Mouse (Mus musculus): ENCODE results near the gene D11Wsu47e.
"Not testable (repeated sequence)": the region's sequence is repeated elsewhere in the genome, so short reads cannot be mapped to it uniquely, and the experiment has no call there.

The D11Wsu47e gene

DNA sequence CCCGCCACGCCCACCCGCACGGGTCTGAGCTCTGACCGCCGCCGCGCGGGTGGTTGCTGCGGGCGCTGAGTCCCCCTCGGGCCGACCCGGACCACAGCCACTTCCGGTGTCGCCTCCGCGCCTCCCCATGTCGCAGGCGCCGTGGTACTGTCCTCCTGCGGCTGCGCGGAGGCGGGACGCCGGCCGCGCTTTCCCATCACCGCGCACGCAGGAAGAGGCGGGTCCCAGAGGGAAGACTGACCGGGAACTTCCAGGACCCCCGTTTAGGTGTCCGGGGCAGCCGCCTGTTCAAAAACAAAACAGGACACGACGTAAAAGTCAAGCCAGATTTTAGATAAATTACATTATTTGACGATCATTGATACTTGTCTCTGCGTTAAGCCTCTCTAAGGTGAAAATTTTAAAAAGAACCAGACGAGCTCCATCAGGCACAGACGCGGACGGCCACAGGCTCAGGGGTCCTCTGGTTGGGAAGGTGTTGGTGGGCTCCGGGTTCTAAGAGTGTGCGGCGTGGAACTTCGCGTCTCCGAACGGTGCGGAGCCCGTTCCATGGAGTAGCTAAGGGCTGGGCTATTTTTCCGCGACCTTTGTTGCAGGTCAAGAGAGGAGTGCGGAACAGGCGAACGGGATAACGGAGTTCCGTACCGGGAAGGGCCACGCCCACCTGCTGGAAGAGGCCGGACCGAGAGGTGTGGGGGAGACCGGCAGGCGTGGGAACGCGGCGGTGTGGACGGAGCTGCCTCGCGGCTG lies at the start of gene D11Wsu47e, which contains the start of gene Fam104a:
Gene D11Wsu47e (plus strand): TSS at position 456 of the 750 bp plus-strand sequence.
Gene Fam104a (minus strand): TSS at position 199 of the 750 bp plus-strand sequence.
- DNase-seq (ENCODE audit: low read depth) = peak; percentile 96

DNA sequence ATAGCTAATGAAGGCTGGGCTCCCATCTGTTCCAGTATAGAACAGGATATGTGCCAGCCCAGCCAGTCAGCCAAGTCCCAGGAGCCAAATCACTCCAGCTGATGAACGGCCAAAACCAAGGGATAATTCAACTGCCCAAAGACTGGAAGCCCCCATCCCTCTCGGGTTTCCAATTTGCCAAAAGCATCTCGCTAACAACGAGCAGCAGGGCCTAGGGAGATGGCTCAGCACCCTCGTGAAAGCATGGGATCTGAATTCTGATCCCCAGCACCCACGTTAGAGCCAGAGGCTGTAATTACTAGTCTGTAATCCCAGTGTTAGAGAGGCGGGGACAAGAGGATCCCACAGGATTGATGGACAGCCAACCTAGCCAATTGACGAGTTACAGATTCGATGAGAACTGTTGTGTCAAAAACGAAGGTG lies 49.5 kb upstream of the D11Wsu47e start:
- DNase-seq (ENCODE audit: low read depth) = no peak

DNA sequence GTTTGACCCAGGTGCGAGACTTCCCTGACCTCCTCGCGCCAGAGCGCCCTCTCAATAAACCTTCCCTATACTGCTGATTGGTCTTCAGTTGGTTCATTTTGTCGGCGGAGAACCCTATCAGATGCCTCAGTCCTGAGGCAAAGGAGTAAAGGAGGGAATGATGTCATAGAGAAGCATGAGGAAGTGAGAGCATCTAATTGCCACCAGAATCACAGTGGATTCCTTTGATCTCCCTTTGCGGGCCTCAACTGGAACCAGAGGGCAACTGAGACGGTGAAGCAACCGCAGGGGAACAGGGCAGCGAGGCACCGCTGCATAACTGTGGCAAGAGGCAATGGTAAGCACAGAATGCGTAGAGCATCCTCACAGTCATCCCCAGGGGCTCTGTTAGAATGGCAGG lies 45.5 kb upstream of the D11Wsu47e start:
- DNase-seq (ENCODE audit: low read depth) = no peak

DNA sequence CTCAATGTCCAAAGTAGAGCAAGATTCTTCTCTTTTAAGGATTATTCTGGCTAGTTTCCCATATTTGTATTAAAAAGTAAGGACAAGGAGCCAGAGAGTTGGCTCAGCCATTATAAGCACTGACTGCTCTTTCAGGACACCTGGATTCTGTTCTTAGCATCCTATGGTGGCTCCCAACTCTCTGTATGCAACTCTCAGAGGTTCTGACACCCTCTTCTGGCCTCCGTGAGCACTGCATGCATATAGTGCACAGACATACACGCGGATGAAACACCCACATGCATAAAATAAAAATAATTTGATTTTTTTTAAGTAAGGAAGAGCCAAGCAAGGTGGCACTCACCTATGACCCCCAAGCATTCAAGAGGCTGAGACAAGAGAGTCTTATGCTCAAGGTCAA lies 39.0 kb upstream of the D11Wsu47e start:
- DNase-seq (ENCODE audit: low read depth) = no peak

DNA sequence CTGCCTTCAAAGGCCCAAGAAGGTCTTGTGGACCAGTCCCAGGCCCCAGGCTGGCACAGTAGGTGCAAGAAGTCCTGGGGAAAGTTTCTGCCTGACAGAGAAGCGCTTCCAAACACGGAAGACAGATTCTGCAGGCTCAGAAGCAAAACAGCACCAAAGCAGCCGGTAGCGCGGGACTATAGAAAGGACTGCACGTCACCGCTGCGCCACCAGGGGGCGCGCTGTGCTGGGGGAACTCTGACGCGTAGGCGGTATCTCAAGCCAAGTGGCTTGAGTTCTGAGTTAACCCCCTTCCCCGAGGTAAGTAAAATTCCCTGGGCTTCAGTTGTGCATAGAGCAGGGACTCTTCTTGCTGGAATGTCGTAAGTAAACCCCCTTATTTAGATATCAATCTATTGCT lies 36.1 kb upstream of the D11Wsu47e start:
- DNase-seq (ENCODE audit: low read depth) = peak; percentile 79

DNA sequence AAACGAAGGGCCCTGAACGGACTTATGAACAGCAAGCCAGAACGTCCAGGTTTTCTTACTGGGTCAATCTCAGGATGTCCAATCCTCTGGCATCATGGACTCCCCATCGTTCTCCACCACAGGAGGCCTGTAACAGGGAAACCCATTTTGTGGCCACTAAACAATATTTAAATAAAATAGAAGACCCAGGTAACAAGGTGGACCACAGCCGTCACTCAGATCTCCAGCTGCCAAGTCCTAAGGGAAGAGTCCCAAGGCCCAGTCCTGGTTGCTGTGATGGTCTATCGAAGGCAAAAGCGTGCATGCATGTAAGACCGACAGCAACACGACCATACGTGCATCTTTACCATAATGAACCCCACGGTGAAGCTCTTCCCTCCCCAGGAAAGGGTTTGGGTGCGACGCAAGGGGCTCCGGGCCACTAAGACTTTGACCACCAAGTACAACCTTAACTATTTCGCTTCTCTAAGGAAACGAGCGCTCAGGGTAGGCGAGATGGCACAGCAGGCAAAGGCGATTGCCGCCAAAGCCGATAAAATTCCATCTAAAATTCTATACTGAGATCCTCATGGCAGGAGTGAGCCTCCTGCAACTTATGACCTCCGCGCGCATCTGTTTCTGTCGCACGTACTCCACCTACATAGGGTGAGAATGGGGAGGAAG lies 35.4 kb upstream of the D11Wsu47e start, which contains the start of gene Cog1:
Gene Cog1 (plus strand): TSS at position 480 of the 663 bp plus-strand sequence.
- no peak for DNase-seq (ENCODE audit: low read depth)

DNA sequence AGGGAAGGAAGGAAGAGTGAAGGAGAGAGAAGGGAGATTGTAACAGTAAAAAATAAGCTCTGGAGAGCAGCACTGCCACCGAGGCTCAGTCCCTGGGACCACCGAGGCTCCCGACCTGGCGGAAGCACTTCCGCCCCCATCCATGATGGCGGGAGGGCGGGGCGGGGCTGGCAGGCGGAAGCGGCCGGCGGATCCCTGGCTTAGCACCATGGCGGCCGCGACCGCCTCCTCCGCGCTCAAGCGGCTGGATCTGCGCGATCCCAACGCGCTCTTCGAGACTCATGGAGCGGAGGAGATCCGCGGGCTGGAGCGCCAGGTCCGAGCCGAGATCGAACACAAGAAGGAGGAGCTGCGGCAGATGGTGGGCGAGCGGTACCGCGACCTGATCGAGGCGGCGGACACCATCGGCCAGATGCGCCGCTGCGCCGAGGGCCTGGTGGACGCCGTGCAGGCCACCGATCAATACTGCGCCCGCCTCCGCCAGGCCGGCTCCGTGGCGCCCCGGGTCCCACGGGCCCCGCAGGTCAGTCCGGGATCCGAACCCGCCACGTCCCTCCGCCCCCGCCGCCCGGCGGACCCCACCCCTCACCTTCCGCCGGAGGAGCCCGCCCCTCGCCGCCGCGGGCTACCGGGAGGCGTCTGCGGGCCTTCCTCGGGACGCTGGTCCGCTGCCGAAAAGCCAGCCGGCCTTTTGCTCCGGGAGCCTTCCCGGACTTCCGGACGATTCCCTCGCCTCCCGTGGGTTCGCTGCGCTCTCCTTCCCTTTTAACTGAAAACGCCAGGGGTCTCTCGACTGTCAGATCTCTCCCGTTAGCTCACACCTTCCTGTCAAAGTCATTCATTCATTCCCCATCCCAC lies 34.6 kb upstream of the D11Wsu47e start, which contains the start of gene Slc39a11:
Gene Slc39a11 (minus strand): TSS at position 727 of the 858 bp plus-strand sequence.
- DNase-seq (ENCODE audit: low read depth) = peak; percentile 69

DNA sequence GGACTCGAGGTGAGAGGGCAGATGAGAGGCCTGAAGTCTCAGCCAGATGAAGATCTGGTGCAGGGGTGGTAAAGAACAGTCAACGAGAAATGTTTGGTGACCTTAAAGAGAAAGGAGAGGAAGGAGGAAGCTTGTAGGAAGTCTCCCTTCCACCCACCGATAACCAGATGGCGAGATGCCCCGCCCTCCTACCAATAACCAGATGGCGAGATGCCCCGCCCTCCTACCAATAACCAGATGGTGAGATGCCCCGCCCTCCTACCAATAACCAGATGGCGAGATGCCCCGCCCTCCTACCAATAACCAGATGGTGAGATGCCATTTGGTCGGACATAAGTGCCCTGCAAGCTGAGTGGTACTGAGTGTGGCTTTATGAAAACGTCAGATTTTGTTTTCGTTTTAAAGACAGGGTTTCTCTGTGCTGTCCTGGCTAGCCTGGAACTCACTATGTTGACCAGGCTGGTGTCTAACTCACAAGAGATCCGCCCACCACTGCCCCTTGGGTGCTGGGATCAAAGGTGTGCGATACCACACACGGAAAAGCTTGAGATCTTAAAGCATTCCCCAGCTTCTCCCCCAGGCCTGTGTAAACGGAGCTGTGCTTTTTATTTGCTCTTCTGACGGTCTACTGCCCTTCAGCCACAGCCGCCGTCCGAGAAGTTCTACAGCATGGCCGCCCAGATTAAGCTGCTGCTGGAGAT lies 32.9 kb upstream of the D11Wsu47e start:
- no peak for DNase-seq (ENCODE audit: low read depth)

DNA sequence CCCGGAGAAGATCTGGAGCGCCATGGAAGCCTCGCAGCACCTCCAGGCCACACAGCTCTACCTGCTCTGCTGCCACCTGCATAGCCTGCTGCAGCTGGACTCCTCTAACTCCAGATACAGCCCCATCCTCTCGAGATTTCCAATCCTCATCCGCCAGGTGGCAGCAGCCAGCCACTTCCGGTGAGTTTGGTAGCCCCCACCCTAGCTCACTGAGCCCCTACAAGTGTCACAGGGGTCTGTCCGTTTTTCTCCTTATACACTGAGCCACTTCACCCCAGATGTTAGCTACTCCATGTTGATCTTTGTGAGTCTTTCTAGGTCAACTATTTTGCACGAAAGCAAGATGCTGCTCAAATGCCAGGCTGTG lies 32.3 kb upstream of the D11Wsu47e start:
- DNase-seq (ENCODE audit: low read depth) = no peak

DNA sequence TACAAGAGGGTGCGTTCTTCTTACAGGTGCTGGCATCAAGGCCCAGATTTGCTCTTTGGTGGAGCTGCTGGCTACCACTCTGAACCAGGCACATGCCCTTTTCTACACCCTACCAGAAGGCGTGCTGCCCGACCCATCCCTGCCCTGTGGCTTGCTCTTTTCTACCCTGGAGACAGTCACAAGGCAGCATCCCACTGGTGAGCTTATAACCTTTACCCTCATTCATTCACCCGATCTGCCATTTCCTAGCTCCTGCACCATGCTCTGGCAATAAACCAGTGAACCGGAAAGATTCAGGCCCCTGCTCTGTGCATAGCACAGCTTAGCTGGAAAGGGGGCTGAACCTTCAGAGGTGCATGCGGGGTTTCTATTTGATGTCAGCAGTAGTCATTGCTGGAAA lies 31.7 kb upstream of the D11Wsu47e start:
- DNase-seq (ENCODE audit: low read depth) = no peak

DNA sequence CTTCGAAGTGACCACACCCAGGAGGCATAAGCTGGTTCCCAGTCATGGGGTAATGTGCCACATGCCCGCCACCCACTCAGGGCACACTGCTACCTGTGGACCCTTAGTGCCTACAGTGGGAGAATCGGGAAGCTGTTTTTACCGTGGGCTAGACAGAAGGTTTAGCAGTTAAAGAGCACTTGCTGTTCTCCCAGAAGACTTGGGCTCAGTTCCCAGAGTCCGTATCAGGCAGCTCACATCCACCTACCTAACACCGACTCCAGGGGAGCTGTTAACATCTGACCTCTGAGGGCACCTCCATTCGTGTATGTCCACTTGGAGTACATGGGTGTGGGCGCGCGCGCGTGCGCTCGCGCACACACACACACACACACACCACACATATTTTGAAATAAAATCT lies 30.1 kb upstream of the D11Wsu47e start:
- no peak for DNase-seq (ENCODE audit: low read depth)

DNA sequence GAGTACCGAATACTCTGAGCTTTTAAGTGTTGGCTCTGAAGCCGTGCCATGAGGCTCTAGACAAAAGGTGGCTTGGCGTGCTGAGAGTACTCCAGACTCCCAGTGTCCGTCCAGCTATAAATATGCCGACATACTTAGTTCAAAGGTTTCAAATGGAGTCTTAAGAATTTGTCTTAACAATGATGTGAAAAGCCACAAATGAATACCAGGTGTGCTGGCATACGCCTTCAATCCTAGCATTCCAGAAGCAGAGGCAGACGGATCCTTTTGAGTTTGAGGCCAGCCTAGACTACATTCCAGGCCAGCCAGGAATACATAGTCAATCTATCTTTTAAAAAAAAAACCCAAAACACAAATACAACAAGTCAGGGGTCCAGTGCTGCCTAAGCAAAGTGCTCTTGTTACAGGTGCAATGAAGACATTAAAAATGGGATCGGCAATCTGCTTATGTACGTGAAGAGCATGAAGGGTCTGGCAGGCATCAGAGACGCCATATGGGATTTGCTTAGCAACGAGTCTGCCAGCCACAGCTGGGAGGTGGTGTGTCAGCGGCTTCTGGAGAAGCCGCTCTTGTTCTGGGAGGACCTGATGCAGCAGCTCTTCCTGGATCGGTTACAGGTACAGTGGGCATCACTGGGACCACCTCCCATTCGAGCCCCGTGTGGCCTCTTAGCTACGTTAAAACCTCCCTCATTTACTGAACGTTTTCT lies 29.5 kb upstream of the D11Wsu47e start:
- no peak for DNase-seq (ENCODE audit: low read depth)

DNA sequence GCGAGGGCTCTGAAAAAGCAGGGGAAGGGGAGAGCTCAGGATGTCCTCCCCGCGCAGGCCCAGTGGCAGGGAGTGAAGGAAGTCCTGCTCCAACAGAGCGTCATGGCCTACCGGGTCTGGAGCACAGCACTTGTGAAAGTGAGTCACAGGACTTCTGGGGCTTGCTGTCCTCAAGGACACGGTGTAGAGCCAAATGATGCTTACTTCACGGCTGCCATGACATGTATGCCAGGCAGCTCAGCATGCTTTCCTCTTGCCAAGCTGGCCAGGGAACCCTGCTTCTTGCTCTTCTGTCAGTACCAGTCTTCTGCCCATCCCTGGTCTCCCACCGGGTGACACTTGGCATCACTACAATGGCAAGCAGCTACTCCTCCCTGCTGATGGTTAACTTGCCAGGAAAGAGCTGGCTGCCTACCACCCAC lies 27.7 kb upstream of the D11Wsu47e start:
- no peak for DNase-seq (ENCODE audit: low read depth)

DNA sequence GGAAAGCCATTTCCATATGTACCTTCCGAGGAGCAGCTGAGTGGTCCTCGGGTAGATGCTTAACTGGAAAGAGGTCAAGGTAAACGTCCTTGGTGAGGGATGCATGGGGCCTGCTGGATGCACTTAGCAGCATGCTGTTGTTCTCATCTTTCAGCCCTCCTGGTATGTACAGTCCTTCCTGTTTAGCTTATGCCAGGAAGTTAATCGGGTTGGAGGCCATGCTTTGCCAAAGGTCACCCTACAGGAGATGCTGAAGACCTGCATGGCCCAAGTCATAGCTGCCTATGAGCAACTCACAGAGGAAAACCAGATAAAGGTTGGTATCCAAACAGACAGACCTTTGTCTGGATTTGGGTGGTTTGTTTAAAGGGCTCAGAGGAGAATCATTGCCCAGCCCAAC lies 27.0 kb upstream of the D11Wsu47e start:
- DNase-seq (ENCODE audit: low read depth) = no peak

DNA sequence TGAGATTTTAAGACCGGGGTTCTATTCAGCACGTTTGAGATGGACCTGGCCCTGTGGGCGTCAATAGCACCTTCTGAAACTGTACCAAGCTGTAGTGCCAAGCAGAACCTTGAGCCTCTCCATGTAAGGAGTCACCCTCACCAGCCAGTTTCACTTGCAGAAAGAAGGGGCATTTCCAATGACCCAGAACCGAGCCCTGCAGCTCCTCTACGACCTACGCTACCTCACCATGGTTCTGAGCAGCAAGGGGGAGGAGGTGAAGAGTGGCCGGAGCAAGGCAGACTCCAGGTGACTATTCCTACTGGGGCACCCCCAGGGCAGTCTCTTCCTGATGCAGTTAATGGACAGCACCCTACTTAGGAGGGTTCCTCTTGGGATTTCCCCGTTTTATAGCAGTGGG lies 25.9 kb upstream of the D11Wsu47e start:
- DNase-seq (ENCODE audit: low read depth) = no peak

DNA sequence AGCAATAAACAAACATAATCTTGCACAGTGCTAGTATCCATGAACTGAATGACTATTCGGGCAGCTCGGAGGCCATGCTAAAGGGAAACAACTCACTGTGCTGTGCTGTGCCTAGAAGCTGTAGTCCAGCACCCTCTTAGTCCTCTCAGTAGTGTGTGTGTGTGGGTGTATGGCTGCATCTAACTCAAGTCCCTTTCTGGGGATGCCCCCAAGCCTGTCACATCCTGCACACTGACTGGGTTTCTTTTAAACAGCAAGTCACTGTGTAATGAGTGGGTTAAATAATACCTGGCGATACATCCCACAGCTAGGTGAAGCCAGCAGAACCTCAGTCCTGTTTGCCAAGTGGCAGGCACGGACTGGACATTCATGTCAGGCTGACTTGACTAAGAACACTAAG lies 25.4 kb upstream of the D11Wsu47e start:
- DNase-seq (ENCODE audit: low read depth) = no peak

DNA sequence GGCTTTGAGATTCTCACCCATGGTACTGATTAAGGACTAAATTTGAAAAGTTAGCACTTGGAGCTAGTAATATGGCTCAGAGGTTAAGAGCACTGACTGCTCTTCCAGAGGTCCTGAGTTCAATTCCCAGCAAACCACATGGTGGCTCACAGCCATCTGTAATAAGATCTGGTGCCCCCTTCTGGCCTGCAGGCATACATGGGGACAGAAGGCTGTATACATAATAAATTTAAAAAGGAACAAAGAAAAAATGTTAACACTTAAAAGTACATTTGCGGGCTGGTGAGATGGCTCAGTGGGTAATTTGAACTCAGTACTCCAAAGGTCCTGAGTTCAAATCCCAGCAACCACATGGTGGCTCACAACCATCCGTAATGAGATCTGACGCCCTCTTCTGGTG lies 24.0 kb upstream of the D11Wsu47e start:
- not testable (repeated sequence) for DNase-seq (ENCODE audit: low read depth)

DNA sequence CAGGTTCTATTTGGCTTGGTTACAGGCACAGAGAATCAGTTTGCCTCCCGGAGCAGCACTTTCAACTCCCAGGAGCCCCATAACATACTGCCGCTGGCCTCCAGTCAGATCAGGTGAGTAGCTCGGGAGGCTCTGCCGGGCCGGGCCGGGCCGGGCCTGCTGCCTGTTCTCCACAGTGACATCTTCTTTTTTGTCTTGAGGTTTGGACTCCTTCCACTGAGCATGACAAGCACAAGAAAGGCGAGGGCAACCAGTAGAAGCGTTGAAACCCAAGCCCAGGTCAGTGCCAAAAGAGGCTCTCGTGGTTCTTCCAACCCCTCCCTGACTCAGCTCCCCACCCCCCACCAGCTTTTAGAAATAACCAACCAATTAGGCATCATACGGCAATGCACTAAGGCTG lies 23.3 kb upstream of the D11Wsu47e start:
- DNase-seq (ENCODE audit: low read depth) = peak; percentile 65

DNA sequence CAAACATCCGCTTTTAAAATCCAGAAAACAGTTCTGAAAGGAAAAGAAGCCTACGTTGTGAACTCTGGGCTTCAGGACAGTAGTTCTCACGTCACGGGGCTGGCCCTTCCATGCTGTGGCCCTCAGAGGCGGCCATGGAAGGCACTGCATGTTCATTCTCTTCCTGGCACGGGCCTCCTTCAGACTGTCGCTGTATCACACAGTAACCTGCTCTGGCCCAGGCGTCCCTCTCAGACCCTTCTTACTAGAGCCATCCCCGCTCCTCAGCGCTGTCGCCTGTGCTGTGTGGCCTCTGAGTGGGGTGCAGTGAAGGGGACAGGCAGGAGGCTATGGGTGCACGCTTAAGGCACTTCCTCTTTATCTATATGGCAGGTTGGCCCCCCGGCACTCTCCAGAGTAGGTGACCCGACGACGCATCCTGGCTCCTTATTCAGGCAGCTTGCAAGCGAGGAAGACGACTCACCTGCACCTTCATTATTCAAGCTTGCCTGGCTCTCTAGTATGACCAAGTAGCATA lies 22.3 kb upstream of the D11Wsu47e start:
- no peak for DNase-seq (ENCODE audit: low read depth)

DNA sequence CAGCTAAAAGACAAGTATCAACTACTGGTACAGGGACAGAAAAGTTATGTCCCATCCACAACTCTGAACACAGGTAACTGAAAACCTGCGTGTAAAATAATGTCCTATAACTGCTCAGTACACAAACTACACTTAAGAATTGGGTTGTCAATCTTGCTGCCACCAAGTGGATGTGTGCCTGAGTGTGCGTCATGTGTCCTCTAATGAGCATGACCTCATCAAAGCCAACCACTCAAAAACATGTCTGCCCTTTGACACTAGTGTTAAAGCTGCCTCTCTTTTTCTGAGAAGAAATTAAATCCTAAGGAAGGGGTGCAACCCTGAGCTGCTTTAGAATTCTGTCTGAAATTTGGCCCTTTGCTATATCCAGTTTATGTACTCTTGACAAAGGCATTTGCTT lies 19.9 kb upstream of the D11Wsu47e start:
- no peak for DNase-seq (ENCODE audit: low read depth)

DNA sequence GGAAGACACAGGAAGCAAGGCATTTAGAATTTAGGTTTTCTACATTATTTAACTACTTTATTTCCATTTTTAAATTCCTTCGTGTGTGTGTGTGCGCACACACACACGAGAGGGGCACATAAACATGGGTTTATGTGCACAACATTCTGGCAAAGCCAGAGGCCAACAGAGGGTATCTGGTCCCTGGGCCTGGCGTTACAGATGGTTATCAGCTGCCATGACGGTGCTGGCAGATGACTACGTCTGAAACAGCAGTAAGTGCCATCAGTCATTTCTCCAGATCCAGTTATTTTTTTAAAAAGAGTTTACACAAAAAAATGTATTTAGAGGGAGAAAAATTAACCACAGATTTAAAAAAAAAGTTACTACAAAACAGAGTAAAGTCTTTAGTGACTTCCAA lies 18.0 kb upstream of the D11Wsu47e start:
- DNase-seq (ENCODE audit: low read depth) = no peak

All from 416B (cell line).